Mouse (Mus musculus) fibroblast of lung, adult 2 months (primary cell): ENCODE results near the gene Ctnnb1.
"Not testable (repeated sequence)": the region's sequence is repeated elsewhere in the genome, so short reads cannot be mapped to it uniquely, and the experiment has no call there.

Experiments used
- DNase-seq: peaks from one replicate; pipeline ENCODE4 v3.0.0-alpha.2; 2011; ENCODE audit warnings: low read depth

The Ctnnb1 gene

GRCm38 (mm10) chr9:120929081-120929480 is at the start of gene Ctnnb1:
Ctnnb1 (plus strand) TSS chr9:120929216.
- DNase-seq = no peak

DNA sequence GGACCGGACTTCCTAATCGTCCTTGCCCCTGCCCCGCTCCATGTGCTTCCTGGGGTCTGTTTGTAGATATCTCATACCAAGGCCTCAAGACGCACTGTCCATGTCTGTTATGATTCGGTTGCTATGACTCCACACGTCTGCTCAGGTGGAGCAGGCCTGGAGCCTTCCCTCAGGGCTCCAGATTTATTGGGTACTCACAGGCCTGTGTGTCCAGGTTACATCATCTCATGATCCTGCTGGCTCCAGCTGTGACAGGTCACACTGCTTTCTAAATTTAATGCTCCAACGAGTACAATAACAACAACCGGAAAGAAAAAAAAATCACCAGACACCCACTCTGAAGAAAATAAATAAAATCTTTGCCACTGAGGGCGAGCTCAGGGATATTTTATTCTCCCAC is 48.7 kb upstream of the Ctnnb1 start:
- no peak for DNase-seq

GRCm38 (mm10) chr9:120881121-120881520 is 47.9 kb upstream of the Ctnnb1 start:
- no peak for DNase-seq

GRCm38 (mm10) chr9:120881839-120882238 is 47.2 kb upstream of the Ctnnb1 start:
- DNase-seq = no peak

GRCm38 (mm10) chr9:120884726-120885125 is 44.3 kb upstream of the Ctnnb1 start:
- no peak for DNase-seq

- DNase-seq = no peak
Observed at GRCm38 (mm10) chr9:120887631-120888030, 41.4 kb upstream of the Ctnnb1 start.

DNA sequence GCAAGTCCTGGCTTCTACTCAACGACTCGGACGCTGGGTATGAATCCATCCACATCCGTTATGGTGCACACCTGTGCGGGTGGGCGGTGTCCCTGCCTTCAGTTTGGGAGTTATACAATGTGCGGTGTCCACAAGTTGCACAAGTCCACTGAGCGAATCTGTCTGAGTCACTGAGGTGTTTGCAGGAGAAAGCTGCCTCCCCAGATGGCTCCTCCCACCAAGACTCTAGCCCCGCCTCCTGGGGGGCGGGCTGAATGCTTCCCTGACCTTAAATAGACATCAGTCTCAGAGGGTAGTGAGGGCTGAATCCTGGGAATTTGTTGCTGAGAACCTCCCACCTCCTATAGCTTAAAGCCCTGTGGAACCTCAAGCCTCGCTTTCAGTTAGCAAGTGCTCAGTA is 35.6 kb upstream of the Ctnnb1 start:
- DNase-seq = no peak

DNA sequence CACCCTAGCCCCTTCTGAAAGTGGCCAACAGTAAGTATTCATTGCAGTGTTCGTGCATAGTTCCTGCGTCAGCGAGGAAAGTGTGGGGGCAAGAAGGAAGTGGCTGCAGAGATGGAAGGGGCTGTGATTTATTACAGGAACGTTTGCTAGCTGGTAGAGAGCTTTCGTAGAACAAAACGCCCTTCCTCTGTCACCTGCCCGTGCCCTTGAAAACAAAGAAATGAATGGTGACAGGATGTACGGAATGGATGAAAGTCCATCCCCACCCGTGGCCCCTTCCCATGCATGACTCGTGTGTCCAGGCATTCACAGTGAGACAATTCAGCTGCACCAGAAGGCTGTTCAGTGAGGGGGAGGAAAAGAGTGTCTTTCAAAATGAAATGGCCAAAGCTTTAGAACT is 35.0 kb upstream of the Ctnnb1 start:
- DNase-seq = no peak

- DNase-seq = no peak
Observed at GRCm38 (mm10) chr9:120894376-120894775, 34.6 kb upstream of the Ctnnb1 start.

GRCm38 (mm10) chr9:120896502-120896901 is 32.5 kb upstream of the Ctnnb1 start:
- DNase-seq = no peak

DNA sequence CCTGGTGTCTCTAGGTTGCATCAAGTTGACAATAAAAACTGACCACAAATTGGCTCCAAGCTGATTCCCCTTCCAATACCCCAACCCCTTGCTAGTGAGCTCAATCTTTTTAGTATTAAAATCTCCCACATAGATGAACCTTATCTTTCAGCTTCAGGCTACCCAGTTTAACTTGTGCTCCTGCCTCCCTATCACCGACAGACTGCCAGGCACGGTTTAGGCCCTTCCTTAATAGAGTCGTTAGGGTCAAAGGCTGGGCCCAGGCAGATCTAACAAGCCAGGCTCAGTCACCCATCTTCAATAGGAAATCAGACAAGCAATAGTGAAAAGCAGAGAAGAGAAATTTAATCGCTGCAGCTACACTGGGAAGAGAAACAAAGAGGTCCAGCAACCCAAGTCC is 31.7 kb upstream of the Ctnnb1 start:
- no peak for DNase-seq

DNA sequence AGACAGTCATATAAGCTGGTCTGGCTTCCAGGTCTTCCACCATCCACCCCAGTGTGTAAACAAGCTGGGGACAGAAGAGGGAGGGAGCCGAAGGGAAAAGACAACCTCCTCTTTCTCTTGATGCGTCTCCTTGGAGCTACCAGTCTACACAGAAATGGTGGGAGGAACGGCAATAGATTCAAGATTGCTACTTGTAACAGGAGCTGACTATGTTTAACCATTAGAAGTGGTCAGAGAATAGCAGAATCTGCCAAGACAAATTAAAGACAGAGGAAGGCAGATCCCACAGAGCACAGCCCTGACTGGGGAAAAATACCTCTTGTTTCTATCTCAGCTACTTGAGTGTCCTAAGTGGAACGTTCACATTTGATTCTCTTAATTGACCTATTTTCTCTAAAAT is 29.2 kb upstream of the Ctnnb1 start:
- no peak for DNase-seq

GRCm38 (mm10) chr9:120900338-120901274 is 28.4 kb upstream of the Ctnnb1 start:
- DNase-seq = no peak

GRCm38 (mm10) chr9:120902562-120902961 is 26.5 kb upstream of the Ctnnb1 start:
- no peak for DNase-seq

GRCm38 (mm10) chr9:120908461-120908860 is 20.6 kb upstream of the Ctnnb1 start:
- no peak for DNase-seq

DNA sequence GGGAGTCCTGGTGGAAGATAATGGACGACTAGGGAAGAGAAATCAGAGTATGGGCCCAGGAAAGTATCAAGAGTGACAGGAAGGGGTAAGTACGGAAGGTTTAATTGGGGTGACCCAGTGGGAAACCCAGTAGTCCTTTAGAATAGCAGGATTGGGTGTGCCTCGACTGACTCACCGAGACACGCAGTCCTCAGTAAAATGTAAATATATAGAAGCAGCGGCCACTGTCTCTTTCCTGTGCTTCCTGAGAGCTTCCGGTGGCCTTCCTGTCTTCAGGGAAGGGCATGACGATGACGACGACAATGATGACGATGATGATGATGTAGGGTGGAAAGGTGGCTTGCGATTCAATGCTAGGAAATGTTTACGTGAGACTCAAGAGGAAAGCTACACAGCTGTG is 15.9 kb upstream of the Ctnnb1 start:
- no peak for DNase-seq

DNA sequence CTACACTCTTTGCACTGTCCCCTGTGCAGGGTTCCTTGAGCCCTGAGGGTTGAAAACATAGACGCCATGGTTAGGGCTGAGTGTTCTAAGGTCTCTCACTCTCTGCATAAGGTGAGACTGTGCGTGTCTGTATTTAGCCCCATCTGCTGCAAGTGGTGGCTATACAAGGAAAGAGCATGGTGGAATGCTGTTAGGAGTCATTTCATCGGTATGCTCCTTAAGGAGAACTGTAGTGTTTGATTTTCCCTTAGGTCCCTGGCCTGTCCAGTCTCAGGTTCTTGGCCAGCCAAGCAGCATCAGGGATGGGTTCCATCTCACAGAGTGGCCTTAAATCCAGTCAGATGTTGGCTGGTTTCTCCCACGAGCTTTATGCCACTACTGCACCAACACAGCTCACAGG is 14.6 kb upstream of the Ctnnb1 start:
- DNase-seq = no peak

GRCm38 (mm10) chr9:120914877-120915459 is 14.0 kb upstream of the Ctnnb1 start:
- no peak for DNase-seq

DNA sequence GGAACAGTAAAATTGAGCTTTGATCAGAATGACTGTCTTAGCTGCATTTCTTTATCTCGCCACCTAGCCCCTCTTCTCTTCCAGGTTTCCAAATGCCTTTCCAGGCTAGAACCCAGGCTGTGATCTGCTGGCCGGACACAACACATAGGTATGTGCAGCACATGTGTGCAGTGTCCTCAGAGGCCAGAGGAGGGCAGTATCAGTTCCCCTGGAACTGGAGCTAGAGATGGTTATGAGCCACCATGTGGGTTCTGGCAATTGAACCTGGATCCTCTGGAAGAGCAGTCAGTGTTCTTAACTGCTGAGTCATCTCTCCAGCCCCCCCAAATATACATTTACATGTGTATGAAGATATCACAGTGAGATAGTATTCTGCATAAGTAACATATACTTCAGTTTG is 11.4 kb upstream of the Ctnnb1 start:
- not testable (repeated sequence) for DNase-seq

GRCm38 (mm10) chr9:120918211-120918610 is 10.8 kb upstream of the Ctnnb1 start:
- DNase-seq = no peak

- DNase-seq = no peak
Observed at GRCm38 (mm10) chr9:120918642-120919041, 10.4 kb upstream of the Ctnnb1 start.

- no peak for DNase-seq
Observed at GRCm38 (mm10) chr9:120919130-120919529, 9.9 kb upstream of the Ctnnb1 start.

DNA sequence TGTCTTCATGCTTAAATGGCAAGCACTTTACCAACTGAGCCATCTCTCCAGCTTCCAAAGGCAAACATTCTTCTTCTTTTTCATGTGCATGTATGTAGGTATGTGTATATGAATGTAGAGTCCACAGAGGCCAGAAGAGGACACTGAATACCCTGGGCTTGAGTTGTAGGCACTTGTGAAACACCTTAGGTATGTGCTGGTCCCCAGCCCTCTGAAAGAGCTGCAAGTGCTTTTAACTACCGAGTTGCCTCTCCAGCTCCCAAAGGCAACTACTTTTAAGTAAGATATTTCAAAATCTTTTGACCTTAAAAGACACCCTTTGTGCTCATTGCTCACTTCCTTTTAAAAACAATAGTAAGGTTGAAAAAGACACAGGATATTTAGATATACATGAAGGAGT is 2.9 kb upstream of the Ctnnb1 start:
- no peak for DNase-seq
